Mouse (Mus musculus) adrenal gland, postnatal 36 days (tissue): ENCODE measurements around the gene Fzd7. TPM values are rescaled to one million over a fixed set of nuclear protein-coding genes. Genes with fewer than 3 reads are reported as not detected.

Source experiments
- DNase-seq, 2 experiments: peaks; one replicate each; pipeline ENCODE4 v3.0.0; 2021; ENCODE audit warnings: mixed read lengths in 1 of 2
- total RNA-seq, 2 experiments: library from RNA; stranded (reverse); gene quantifications; 2 replicates each; pipeline ENCODE4 v1.2.3; 2021

The Fzd7 gene
- total RNA-seq, 2 experiments from 2014 or later, result 11.2 to 17.7 TPM

GRCm38 (mm10) chr1:59470766-59471165 is 11.5 kb upstream of the Fzd7 start:
- no peak for DNase-seq

DNA sequence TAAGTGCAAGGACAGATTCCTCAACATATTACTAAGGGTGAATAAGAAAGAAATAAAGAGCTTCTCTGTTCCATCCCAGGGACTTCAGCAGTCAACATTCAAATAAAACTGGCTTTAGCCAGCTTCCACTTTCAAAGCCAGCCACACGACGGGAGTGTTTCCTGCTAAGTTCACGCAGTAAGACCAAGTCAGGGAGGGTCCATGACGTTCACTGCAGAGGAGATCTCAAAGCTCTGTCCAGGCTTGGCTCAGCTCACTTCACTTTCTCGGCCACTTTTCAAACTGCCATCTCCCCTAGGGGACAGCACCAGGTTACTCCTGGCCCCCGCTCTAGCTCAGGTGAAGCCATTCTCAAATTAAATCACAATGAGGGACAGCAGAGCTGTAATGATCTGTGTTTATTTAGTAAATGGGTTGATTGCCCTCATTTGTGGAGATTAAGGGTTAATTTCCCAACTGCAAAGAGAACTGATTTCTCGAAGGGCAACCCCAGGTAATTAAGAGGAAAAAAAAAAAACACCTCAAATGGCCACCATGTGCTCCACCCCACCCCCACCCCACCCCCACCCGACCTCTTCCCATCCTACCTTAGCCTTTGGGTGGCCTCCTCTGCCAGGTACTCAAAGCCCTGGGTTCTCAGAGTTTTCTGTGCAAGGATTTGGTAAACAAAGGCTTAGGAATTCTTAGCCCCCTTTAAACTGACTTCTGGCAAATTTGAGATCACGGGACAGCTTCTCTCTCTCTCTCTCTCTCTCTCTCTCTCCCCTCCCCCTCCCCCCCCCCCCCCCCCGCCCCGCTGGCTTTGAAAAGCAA is 9.7 kb upstream of the Fzd7 start:
- DNase-seq, result no peak

GRCm38 (mm10) chr1:59473181-59473555 is 9.1 kb upstream of the Fzd7 start:
- no peak for DNase-seq

GRCm38 (mm10) chr1:59475618-59476017 is 6.6 kb upstream of the Fzd7 start:
- DNase-seq, result no peak

DNA sequence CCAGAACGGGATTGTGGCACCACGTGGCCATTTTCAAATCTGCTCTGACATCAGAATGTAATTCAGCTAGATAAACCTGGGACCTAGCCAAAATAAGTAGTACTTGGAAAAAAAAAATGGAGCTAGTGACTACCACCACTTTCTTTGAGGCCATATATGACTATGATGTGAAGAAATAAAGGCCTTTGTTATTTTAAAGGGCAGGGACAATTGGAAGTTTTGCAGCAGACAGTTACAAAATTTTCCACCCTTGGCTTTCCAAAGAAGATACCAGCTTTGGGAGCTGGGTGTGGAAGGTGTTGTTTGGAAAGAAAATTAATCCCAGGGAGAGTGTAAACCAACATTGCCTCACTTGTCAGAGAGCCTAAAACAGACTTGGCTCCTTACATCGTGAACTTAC is 3.3 kb upstream of the Fzd7 start:
- no peak for DNase-seq

GRCm38 (mm10) chr1:59480821-59481455 is 1.3 kb upstream of the Fzd7 start:
- DNase-seq, result no peak

DNA sequence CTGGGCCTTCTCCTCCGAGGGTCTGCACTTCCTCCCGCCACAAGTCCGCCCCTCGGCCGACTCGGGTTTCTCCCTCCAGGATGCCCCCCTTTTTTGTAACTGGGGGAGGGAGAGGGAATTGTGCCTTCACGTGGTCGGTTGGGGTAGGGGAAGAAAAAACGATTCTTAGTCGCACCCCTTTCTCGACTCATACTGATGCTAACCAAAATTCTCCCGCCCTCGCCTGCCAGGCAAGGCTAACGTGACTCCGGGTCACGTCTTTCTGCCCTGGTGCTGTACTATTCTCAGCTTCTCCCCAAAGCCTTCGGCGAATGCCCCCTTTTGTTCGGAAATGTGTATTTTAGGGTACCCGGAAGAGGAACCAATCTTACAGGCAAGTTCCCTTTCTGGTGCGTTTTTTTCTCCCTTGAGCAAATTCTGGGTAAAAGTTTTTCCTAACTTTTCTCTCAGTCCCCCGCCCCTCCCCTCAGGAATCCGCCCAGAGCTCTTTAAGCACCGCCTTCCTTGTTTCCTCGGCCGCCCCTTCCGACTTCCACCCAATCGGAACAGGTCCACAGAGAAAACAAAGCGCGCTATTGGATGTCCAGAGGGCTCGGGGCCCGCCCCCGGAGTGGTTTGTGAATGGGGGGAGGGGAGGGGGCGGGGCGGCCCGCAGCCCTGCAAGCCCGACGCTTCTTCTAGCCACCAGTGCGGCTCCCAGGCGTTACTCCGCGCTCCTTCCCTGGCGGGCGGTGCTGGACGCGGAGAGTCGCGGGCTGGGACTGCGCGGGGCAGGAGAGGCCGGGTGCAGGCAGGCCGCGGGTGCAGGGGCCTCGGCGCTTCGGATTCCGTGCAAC is 550 bp upstream of the Fzd7 start:
- DNase-seq, result peak; percentile 94 to 95

DNA sequence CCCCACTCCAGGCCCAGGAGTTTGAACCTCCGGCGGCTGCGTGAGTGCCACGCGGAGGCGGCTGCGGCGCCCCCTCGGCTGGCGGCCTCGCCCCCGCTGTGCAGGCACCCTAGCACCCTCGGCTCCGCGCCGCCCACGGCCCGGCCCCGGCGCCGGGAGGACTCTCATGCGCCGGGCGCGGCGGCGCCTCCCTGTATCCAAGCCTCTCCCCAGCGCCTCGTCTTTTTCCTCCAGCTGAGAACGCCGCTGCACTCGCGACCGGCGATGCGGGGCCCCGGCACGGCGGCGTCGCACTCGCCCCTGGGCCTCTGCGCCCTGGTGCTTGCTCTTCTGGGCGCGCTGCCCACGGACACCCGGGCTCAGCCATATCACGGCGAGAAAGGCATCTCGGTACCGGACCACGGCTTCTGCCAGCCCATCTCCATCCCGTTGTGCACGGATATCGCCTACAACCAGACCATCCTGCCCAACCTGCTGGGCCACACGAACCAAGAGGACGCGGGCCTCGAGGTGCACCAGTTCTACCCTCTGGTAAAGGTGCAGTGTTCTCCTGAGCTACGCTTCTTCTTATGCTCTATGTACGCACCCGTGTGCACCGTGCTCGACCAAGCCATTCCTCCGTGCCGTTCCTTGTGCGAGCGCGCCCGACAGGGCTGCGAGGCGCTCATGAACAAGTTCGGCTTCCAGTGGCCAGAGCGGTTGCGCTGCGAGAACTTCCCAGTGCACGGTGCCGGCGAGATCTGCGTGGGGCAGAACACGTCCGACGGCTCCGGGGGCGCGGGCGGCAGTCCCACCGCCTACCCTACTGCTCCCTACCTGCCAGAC is 684 bp downstream of the Fzd7 start:
- peak; percentile 60 to 69 for DNase-seq

- peak; percentile 78 to 86 for DNase-seq
Observed at GRCm38 (mm10) chr1:59483521-59484245, 1.5 kb downstream of the Fzd7 start.

DNA sequence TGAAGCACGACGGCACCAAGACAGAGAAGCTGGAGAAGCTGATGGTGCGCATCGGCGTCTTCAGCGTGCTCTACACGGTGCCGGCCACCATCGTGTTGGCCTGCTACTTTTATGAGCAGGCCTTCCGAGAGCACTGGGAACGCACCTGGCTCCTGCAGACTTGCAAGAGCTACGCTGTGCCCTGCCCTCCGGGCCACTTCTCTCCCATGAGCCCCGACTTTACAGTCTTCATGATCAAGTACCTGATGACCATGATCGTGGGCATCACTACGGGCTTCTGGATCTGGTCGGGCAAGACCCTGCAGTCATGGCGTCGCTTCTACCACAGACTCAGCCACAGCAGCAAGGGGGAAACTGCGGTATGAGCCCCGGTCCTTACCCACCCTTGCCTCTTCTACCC is 2.1 kb downstream of the Fzd7 start:
- DNase-seq, result no peak

GRCm38 (mm10) chr1:59484791-59485785 is 2.9 kb downstream of the Fzd7 start:
- peak in 1 of 2 experiments; percentile 36 for DNase-seq

GRCm38 (mm10) chr1:59485803-59486202 is 3.6 kb downstream of the Fzd7 start:
- no peak for DNase-seq

GRCm38 (mm10) chr1:59487651-59488051 is 5.4 kb downstream of the Fzd7 start:
- peak; percentile 76 to 82 for DNase-seq

DNA sequence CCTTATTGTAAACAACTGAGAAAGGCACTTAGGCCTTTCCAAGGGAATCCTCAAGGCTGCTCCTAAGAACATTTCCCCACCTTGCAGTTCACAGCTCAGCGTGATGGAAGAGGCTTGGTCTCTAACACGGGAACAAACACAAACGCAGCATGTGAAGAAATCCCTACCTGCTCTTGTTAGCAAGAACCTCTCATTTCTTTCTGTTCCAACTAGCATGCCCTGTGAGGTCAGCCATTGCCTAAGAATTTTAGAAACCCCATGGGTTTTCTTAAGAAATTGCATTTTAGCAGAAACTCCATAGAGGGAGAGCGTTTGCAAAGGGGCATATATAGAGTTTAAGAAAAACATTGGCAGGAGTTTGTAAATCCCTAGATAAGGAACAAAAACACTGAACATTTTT is 6.3 kb downstream of the Fzd7 start:
- DNase-seq, result no peak

DNA sequence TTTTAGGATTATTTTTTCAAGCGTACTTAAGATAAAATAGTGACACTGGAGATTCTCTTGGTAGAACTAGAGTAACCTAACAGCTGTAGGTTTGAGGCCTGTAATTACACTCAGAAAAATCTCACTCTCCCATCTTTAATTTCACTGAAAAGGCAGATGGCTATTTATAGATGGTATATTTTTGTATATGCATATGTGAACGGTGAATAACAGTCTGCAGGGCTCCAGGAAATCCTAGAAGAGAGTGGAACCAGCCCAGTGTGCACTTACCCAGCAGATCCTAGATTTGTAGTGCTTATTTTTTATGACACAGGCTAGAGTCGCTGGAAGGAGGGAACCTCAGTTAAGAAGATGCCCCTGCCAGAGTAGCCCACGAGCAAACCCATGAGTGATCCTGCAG is 6.8 kb downstream of the Fzd7 start:
- no peak for DNase-seq

GRCm38 (mm10) chr1:59491517-59491916 is 9.3 kb downstream of the Fzd7 start:
- DNase-seq, result no peak

GRCm38 (mm10) chr1:59492432-59492831 is 10.2 kb downstream of the Fzd7 start:
- DNase-seq, result no peak

DNA sequence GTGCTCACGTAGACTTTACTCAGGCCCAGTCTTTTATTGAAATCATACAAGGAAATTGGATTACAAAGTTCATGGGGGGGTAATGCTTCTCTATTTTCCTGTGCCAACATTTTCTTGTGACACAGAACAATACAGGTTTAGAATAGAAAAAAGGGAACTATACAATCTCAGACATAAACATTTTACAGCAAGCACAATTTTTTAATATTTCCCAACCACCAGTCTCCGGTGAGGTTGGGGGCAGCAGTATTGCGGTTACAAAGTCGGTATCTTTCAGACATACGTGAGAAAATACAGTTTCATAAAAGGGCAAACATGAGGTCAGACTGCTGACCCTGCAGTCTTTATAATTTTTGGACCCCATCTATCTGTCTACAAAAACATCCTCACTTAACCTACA is 13.7 kb downstream of the Fzd7 start:
- no peak for DNase-seq

GRCm38 (mm10) chr1:59497741-59498613 is 15.8 kb downstream of the Fzd7 start:
- no peak for DNase-seq
